Mouse (Mus musculus) limb, embryonic 14.5 days (tissue): ENCODE results near the gene Rps28. TPM values are rescaled to one million over a fixed set of nuclear protein-coding genes. Genes with fewer than 3 reads are reported as not detected.

Experiments used
- ATAC-seq: fragments of 200-750 bp; cut with Nextera tagmentation; 2 replicates; pipeline ENCODE4 v1.8.0; 2017; ENCODE audit warnings: low read depth, moderate number of reproducible peaks, moderate TSS enrichment; ENCODE audit not compliant: low FRiP score
- DNase-seq: peaks from one replicate; pipeline ENCODE4 v3.0.0-alpha.2; 2015; ENCODE audit warnings: low spot score
- H3K27ac ChIP-seq: fragments of 300-500 bp; sonication (generic); replicated peaks from 2 replicates; pipeline ENCODE4 v1.5.1; 2014; ENCODE audit warnings: low read depth, mild to moderate bottlenecking, low read length, moderate library complexity, mixed read lengths
- H3K27me3 ChIP-seq: fragments of 300-500 bp; sonication (generic); 2 replicates; pipeline ENCODE4 v1.6.1; 2014; ENCODE audit warnings: low read length, mixed read lengths; ENCODE audit not compliant: control insufficient read depth, insufficient read depth
- H3K36me3 ChIP-seq: fragments of 300-500 bp; sonication (generic); 2 replicates; pipeline ENCODE4 v1.6.1; 2014; ENCODE audit warnings: mild to moderate bottlenecking, low read length, moderate library complexity, mixed read lengths; ENCODE audit not compliant: control insufficient read depth, insufficient read depth
- H3K4me1 ChIP-seq: fragments of 300-500 bp; sonication (generic); 2 replicates; pipeline ENCODE4 v1.6.1; 2014; ENCODE audit warnings: antibody characterized with exemption, low read length, mixed read lengths; ENCODE audit not compliant: control insufficient read depth, insufficient read depth
- H3K4me2 ChIP-seq: fragments of 300-500 bp; sonication (generic); replicated peaks from 2 replicates; pipeline ENCODE4 v1.6.1; 2014; ENCODE audit warnings: low read depth, mild to moderate bottlenecking, low read length, moderate library complexity; ENCODE audit not compliant: severe bottlenecking
- H3K4me3 ChIP-seq: fragments of 300-500 bp; sonication (generic); replicated peaks from 2 replicates; pipeline ENCODE4 v1.5.1; 2014; ENCODE audit warnings: low read length
- H3K9ac ChIP-seq: fragments of 300-500 bp; sonication (generic); 2 replicates; pipeline ENCODE4 v1.6.1; 2014; ENCODE audit warnings: mild to moderate bottlenecking, low read depth, low read length, moderate library complexity; ENCODE audit not compliant: severe bottlenecking
- H3K9me3 ChIP-seq: fragments of 300-500 bp; sonication (generic); 2 replicates; pipeline ENCODE4 v1.6.1; 2016; ENCODE audit warnings: low read length; ENCODE audit not compliant: control insufficient read depth
- POLR2A ChIP-seq: fragments of 200-500 bp; IDR thresholded peaks from 2 replicates; pipeline ENCODE4 v1.8.0; 2012; ENCODE audit warnings: inconsistent platforms, mild to moderate bottlenecking, moderate library complexity, borderline replicate concordance; ENCODE audit not compliant: insufficient read depth, insufficient read length; ENCODE audit errors: extremely low read depth
- WGBS: fragments of 180-500 bp; shearing (Covaris S2); extraction: QIAGEN DNeasy Blood & Tissue Kit; methylation state at CpG from one replicate; pipeline ENCODE4 v1.1.7; 2014; 5-methylcytosine and 5-hydroxymethylcytosine counted together
- polyA plus RNA-seq, 2 experiments: library from polyadenylated mRNA; depleted of rRNA in 1 of 2; stranded (reverse) in 1 of 2; unstranded in 1 of 2; fragments of >200 nt; fragmentation: Nextera tagmentation in 1 of 2; extraction: Ambion mirVana in 1 of 2; gene quantifications; 2 replicates each; pipeline versions ENCODE4 v1.2.1 to v1.2.3; 2012 to 2014

The Rps28 gene
- polyA plus RNA-seq, 2 experiments = 1,319 to 1,488 TPM

- peaks cover 5% of the 10 kb centered on the region; the same call in 1 of the 2 replicates for H3K4me1 ChIP-seq
- H3K9ac ChIP-seq = no peak overlapping the region
- TF ChIP-seq POLR2A = no peak
These were observed 11.9 kb downstream of the Rps28 start for GRCm38 (mm10) chr17:33812475-33812874.

DNA sequence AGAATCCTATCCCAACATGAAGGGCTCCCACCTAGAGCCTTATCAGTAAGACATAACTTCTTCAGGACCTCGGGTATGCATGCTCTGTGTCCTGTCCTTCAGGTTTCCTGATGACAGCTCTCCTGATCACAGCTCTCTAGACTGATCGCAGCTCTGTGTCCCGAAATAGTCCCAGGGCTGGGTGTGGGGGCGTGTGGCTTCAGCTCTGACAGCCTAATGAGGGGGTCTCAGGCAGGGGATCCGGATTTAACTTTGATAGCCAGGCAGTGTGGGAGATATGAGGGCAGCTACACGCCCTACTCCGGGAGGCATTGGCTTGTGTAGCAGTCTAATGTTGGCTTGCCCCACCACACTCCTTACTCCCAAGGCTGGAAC is 13.2 kb downstream of the Rps28 start:
- H3K27me3 ChIP-seq = no peaks in the 10 kb centered on the region
- H3K4me1 ChIP-seq = no peaks in the 10 kb centered on the region
- no peak for ATAC-seq
- H3K9me3 ChIP-seq = no peaks in the 10 kb centered on the region
- DNase-seq = no peak
- TF ChIP-seq POLR2A = no peak
- H3K36me3 ChIP-seq = no peaks in the 10 kb centered on the region
- H3K4me3 ChIP-seq = peak overlapping the region; percentile 51
- H3K9ac ChIP-seq = peak overlapping the region; percentile 34; the same call in 1 of the 2 replicates
- no peak overlapping the region for H3K27ac ChIP-seq
- H3K4me2 ChIP-seq = peak overlapping the region; percentile 90
- 24% methylated on average over 7 of the region's 7 CpGs for WGBS

More at GRCm38 (mm10) chr17:33812475-33812874, 11.9 kb downstream of the Rps28 start:
- no peaks in the 10 kb centered on the region for H3K36me3 ChIP-seq
- 65% methylated on average over 3 of the region's 3 CpGs for WGBS
- H3K9me3 ChIP-seq = no peaks in the 10 kb centered on the region
- ATAC-seq (no peak), DNase-seq (no peak)
- no peak overlapping the region for H3K4me2 ChIP-seq
- H3K4me3 ChIP-seq = no peak overlapping the region
- no peaks in the 10 kb centered on the region for H3K27me3 ChIP-seq
- H3K27ac ChIP-seq = no peak overlapping the region

- no peaks in the 10 kb centered on the region for H3K9me3 ChIP-seq
- TF ChIP-seq POLR2A = 0 out of 2 replicates have a peak, but pooled peaks have one; percentile 15
- 1% methylated on average over 36 of the region's 36 CpGs for WGBS
- peak within 1 kb of the TSS; percentile 51 for H3K4me3 ChIP-seq
- ATAC-seq = peak; percentile 98
- peak within 1 kb of the TSS; percentile 90 for H3K4me2 ChIP-seq
- peak within 1 kb of the TSS; percentile 51 for H3K9ac ChIP-seq
- H3K27ac ChIP-seq = no peak within 1 kb of the TSS
- no peaks in the 10 kb centered on the region for H3K27me3 ChIP-seq
- DNase-seq = peak; percentile 98
- no peaks in the 10 kb centered on the region for H3K36me3 ChIP-seq
- no peaks in the 10 kb centered on the region for H3K4me1 ChIP-seq
These were observed 13.8 kb downstream of the Rps28 start, which contains the start of gene Kank3 for GRCm38 (mm10) chr17:33810334-33811141. TSS of gene Kank3 (plus strand) at chr17:33810519.

- 42% methylated on average over 10 of the region's 10 CpGs for WGBS
These were observed 16.2 kb downstream of the Rps28 start for GRCm38 (mm10) chr17:33808192-33808591.

GRCm38 (mm10) chr17:33807181-33807888 is 17.0 kb downstream of the Rps28 start:
- WGBS = 68% methylated on average over 8 of the region's 9 CpGs
- no peak overlapping the region for H3K27ac ChIP-seq
- no peaks in the 10 kb centered on the region for H3K9me3 ChIP-seq
- H3K36me3 ChIP-seq = no peaks in the 10 kb centered on the region
- no peak overlapping the region for H3K4me3 ChIP-seq
- no peak for TF ChIP-seq POLR2A
- H3K27me3 ChIP-seq = no peaks in the 10 kb centered on the region
- ATAC-seq = no peak
- H3K9ac ChIP-seq = no peak overlapping the region
- no peak overlapping the region for H3K4me2 ChIP-seq
- no peaks in the 10 kb centered on the region for H3K4me1 ChIP-seq
- no peak for DNase-seq

More at GRCm38 (mm10) chr17:33808192-33808591, 16.2 kb downstream of the Rps28 start:
- Histone ChIP-seq H3K4me2 (no peak overlapping the region), H3K9ac (no peak overlapping the region), H3K4me3 (no peak overlapping the region), H3K27ac (no peak overlapping the region), H3K36me3 (no peaks in the 10 kb centered on the region), H3K9me3 (no peaks in the 10 kb centered on the region), H3K4me1 (no peaks in the 10 kb centered on the region), H3K27me3 (no peaks in the 10 kb centered on the region)
- ATAC-seq (no peak), DNase-seq (no peak)
- TF ChIP-seq POLR2A = no peak
